Mouse (Mus musculus) layer of hippocampus, adult 8-10 months (tissue): ENCODE results near the gene Hoxa9. TPM values are rescaled to one million over a fixed set of nuclear protein-coding genes. Genes with fewer than 3 reads are reported as not detected.

ENCODE experiments used
- DNase-seq, 2 experiments: peaks; one replicate each; pipeline ENCODE4 v3.0.0; 2022; ENCODE audit warnings: low spot score in 2 of 2
- total RNA-seq, 4 experiments: library from RNA; stranded (reverse); gene quantifications; 2 replicates each; pipeline ENCODE4 v1.2.4; 2022

Gene Hoxa9
- total RNA-seq, 4 experiments from 2014 or later, result not detected

DNA sequence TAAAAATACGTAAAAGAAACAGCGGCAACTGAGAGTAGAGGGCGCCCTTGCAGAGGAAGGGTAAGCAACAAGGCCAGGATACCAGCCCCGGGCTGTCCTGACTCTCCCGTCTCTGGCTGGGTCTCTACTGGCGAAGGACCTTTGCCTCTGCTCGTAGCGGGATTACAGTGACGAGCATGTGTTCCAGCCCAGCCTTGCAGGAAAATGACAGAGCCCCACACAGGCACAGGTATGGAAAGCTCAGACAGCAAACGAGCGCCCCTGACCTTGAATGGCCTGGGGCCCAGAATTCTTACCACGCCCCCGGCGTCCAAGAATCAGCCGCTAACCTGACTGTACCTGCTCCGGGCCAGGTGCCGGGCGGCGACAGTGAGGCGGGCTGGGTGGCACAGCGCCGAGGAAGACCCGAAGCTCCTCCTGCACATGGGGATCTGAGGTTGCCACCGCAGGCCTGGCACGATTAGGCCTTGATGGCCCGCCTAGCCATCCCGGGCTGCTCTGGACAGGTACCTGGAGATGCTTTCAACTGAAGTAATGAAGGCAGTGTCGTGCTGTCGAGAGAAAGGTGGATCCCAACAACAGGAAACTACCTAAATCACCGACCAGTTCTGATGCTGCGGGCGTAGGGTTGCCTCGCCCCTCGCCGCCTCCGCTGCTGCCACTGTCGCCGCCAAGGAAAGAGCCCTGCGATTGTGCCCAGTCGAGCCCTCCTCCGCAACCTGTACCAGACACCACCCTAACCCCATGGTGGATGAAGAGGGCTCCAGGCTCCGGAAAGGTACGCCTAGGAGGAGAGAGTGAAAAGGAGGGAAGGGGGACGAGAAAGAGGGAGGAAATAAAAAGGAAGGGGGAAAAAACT, 1.1 kb downstream of the Hoxa9 start:
- DNase-seq, result no peak

DNA sequence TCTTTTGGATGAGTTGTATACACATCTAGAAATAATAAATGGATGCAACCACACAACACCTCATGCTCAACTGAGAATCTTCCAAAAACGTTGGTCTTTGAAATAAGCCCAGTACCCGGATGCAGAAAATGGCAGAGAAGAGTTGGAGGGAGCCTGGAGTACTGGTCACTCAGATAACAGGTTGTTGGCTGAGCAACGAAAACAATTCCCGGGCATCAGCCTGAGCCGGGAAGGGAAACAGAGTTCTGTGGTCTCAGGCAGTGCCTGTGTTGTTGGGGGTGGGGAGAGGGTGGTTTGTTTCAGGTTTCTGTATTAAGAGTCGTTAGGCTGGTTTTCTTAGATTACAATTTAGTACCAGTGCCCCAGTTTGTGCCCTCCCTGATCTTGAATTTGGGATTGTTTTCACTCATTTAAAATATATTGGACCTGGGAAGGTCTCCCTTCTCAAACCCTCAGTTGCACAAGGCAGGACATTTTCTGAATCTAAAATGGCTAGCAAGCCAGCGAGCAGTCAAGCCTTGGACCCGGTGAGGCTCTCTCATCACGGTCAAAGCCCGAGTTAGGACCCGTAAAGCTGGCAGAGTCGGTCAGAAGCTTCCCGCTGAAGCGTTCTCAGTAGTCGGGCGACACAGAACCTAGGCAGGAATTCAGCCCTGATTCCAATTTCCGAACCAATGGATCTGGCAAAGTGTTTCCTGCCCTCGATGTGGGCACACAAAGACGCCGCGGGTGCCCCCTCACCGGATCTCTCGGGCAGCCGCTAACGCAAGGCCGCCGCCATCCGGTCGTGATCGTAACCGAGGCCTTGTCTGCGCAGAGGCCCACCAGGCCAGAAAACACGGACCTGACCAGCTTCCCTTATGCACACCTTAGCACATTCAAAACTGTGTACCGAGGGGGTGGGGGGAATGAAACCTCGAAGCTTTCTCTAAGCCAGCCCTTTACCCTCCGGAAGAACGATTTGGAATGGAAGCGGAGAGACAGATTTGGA, 2.1 kb downstream of the Hoxa9 start:
- no peak for DNase-seq

DNA sequence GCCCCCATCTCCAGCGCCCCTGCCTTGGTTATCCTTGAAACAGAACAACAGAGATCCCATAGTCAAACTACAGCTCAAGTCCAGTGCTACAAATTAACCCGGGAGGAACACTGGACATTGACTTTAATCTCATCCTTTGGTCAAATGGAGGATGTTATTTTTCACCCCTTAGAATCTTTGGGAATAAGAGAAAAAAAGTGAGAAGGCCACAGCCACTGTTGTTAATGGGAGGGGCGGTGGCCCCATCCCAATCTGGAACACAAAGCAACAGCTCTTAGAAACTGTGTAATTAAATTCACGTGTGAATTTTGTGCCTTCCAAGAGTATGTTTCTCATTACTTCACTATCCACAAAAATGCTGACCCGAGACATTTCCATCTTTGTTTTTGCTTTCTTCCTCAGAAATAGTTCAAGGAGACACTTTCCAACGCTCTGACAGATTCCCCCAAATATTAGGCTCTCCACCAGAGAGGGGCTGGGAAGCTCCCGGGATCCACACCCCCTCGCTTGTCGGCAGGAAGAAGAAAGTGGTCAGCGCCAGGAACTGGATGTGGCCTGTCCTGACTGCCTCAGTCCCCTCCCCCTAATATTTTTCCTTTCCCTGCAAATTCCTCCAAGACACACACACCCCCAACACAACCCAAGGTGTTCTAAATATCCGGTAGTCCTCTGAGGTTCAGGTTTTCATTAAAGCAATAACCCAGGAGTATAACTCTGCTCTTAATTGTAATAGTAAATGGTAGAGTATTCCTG, 3.2 kb downstream of the Hoxa9 start:
- DNase-seq, result no peak

DNA sequence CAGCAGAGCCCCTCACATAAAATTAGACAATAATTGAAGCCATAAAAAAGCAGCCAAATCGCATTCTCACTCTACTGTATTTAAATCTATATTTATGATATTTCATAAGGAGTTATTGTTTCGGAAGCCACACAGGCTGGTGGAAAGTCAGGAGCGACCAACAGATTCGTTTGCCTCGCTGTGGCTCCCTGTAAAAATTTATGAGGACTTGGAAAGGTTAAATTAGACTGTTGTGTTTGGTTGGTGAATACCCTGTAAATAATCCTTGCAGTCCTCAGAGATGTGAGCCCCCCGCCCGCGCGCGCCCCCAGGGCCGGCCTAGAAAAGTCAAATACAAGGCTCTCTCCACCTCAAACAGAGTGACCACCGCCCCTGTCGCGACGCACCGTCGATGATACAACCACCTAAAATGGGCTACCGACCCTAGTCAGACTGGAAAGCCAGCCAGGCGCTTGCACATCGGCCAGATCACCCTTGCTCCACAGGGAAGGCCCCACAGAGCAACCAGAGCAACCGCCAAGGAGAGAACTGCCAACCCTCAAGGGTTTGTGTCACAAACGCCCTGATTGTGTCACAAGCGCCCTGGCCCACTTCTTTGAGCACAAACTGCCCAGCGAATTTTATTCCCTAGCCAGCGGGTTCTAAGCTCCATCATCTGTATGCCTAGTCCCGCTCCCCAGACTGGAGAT, 4.2 kb downstream of the Hoxa9 start:
- no peak for DNase-seq

DNA sequence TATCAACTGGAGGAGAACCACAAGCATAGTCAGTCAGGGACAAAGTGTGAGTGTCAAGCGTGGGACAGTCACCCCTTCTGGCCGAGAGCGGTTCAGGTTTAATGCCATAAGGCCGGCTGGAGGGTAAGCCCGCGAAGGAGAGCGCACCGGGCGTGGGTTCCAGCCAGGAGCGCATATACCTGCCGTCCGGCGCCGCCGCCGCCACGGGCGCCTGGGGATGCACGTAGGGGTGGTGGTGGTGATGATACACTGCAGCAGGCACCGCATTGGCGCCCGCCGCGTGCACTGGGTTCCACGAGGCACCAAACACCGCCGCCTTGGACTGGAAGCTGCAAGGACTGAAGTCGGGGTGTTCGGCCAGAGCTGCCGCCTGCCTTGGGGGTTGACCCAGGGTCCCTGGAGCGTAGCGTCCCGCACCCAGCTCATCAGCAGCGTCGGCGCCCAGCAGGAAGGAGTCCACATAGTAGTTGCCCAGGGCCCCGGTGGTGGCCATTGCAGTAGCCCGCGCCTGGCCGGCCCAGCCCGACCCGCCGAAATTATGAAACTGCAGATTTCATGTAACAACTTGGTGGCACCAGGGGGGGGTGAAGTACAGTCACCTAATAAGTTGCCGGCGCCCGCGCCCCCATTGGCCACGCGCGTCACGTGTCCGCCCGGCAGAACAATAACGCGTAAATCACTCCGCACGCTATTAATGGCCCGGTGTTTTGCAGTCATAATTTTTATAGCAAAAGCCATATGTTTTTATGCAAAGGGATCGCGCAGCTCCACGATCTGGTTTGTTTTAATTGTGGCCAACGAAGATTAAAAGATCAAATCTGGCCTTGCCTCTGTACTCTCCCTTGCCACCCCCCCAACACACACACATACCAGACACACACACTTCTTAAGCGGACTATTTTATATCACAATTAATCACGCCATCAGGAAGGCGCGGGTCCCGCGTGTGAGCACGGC, 5.0 kb downstream of the Hoxa9 start:
- DNase-seq, result no peak

DNA sequence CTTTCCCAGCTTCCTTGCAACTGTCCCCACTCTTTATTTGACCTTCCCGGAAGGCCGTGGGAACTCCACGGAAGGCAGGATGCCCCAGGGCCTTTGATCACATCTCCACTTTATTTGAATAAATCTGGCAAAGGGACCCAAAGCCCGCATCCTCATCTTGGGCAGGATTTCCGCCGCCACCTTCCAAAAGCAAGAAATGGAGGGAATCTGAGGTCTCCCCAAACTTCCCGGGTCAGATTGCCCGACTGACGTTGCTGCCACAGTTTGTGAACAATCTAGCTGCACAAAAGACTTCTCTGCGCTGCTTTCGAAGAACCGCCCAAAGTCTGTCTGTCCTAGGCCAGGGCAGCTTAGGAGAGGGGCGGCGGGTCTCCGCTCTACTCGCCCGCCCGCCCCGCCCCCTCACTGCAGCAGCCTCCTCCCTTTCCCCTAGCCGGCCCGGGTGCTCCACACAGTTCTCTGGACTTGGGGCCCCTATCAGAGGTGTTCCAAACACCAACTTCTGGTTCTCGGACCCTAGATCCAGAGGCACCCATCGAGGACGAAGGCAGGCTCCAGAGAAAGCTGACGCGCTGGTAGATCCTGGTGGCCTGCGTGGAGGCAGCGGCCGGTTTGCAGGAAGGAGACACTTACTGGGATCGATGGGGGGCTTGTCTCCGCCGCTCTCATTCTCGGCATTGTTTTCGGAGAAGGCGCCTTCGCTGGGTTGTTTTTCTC, 5.8 kb downstream of the Hoxa9 start:
- DNase-seq, result no peak

DNA sequence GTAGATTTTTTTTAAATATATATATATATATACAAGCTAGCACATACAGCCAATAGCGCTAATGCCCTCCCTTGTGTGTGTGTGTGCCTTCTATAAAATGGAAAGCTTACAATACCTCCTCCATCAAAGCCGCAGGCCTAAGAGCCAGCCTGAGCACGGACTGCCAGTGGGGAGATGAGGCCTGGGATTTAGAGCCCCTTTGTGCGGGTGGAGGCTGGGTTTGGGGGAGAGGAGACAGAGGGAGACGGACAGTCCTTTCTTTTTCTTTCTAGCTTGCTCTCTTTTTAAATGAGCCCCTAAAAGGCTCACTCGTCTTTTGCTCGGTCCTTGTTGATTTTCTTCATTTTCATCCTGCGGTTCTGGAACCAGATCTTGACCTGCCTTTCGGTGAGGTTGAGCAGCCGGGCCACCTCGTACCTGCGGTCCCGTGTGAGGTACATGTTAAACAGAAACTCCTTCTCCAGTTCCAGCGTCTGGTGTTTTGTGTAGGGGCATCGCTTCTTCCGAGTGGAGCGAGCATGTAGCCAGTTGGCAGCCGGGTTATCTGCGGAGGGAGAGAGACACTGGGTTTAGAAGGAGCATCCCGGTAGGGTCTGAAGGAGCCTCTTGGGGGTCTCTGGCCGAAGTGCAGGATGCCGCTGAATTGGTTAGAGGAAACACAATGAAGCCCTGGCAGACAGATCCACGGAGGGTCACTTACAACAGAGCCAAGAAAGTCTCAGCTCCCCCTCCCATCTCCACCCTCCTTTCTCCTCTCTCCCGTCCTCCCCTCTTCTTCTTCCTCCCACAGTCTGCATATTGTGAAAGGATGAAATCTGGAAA, 6.7 kb downstream of the Hoxa9 start:
- no peak for DNase-seq

DNA sequence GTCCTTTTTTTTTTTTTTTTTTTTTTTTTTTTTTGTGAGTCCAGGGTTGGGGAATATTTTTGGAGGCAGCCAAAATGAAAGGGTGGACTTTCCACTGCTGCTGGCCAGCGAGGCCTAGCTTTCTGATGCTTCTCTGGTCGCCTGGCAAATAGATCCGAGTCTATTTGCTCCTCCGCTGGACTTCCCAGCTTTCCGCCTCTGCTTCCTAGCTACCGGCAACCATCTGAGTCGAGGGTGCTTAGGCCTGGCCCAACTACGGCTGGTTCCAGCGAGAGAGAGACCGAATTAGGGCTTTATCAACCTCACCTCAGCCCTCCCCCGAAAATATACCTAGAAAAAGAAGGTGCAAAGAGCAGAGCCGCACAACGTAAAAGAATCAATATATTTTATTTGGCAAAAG, 8.2 kb downstream of the Hoxa9 start:
- no peak for DNase-seq

DNA sequence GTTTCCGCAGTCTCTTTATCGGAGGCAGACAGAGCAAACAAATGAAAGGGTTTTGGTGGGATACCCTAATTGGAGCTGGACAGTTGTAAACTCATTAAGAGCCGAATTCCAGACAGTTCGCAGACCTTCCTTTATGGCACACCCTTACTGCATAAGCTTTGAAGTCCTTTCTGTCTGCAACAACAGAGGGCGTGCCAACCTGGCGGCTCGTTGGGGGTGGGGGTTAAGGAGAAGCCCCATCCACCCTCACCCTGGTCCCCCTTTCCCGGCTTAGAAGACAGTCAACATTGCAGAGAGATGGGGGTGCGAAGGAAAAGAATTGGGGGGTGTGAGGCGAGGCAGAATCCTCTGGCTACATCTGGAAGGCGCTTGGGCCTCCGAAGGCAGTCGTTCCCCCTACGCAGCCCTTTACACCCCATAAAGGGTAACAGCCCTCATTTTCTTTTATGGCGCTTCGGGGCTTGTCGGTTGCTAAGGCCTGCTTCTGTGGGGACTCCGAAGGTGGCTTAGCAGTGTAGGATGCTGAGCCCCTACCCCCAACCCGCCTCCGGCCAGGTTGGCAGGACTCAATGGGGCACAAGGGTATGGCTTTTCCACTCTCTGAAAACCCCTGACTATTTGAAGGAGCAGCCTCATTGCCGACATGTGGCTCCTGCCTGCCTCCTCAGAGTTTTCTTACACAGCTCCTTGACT, 8.8 kb downstream of the Hoxa9 start:
- no peak for DNase-seq

DNA sequence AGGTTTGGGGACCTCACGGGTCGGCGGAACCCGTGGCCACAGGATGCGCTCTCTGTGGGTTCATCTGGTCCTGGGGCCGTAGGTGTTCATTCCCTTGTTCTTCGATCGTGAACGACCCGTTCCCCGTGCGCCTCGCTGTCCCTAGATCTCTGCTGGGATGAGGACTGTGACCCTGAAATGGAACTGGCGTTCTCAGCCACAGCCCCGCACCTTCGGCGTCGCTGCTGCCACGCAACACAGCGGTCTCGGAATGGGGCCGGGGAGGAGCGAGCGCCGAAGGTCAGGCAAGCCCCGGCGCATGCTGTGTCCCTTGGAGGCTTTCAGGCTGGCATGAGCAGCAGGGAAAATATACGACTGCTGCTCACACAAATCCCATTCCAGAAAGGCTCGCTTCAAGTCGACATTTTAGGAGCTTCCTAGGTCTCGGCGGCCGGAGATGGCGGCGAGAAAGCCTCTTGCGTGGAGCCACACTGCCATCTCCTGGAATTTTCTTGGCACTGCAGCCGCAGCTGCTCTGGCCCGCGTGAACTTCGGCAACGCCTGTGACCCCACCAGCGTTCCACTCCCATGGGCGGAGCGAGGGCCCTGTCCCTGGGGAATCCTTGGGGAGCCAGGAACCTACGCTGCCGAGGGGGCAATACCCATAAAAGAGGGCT, 9.4 kb downstream of the Hoxa9 start, which contains the start of gene Hoxa7:
TSS of gene Hoxa7 (minus strand) at position 518 of the 656 bp plus-strand sequence.
- peak; percentile 64 to 87 for DNase-seq

DNA sequence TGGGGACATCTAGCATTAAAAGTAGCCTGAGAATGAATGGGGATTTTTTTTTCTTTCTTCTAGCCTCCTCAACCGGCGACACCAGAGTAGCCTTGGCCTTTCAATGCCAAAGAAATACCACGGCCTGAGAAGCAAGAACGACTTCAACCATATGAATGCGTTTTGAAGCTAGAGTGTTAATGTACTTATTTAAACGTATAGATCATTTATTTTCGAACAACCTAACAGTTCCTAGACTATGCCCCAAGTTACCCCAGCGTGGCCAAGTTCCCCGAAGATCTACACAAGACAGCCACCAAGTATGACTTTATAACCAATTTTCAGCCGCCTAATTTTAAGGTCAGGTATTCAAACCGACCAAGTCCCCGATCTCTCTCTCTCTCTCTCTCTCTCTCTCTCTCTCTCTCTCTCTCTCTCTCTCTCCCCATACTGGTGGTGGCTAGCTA, 10.0 kb downstream of the Hoxa9 start:
- DNase-seq, result no peak

DNA sequence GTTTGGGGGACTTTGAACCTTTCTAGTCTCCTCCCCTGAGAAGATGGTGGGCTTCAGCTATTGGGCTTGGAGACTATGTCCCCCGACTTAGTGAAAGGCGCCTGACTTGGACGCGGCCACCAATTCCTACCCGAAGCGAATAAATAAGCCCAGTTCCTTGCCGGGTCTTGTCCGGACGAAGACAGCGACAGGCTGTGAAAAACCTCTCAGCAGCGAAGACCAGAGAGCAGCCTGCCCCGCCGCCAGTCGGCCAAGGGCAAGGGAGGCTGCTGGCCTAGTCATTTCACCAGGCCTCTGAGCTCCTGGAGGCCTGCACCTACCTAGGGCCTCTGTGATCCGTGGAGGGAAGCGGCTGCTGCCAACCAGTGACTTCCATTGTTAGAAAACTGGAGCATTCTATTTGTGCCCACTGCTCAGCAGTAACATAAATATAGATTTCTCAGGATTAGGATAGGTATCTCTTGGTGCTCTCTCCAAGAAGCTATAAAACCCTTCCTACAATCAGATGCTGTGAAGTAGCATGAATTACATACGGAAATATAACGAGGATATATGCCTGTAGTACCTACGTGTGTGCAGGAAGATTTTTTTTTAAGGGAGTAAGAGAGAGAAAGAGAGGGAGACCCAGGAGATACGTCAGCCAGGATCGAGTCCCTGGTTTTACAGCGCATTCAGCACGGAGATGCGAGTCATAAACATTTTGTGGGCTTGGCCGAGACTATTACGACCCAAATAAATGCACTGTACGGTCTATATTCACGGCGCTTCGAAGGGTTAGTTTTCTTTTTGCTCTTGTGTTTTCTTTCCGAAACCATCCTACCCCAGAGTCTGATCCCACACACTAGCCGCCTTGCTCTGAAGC, 10.7 kb downstream of the Hoxa9 start:
- DNase-seq, result no peak

DNA sequence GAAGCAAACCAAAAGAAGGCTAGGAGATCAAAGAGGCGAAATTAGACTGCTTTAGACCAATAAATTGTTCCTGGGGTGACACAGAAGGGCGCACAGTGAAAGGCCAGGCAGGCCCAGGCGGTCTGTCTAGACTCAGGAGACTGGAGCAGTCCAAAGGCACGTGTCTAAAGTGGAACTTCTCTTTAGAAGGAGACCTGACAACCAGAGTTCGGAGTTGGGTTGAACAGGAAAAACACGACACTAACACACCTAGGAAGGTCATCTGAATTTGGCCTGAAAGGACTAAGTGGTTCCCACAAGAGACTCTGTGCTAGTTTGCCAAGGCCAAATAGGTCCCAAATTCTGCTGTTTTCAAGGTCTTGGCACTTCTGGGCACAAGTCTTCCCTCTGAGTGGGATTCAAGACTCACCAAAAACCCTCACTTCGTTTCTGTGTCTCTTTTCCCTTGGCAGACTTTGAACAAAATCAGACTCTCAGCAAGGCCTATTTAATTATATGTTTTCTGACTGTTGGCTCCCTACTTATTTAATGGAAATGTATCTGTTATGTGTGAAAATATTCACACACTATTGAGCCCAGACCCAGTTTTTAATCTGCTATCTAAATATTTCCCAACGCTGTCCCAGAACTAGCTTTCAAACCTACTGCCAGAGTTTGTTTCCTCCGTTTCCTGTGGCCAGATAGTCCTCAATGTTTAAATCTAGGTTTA, 11.5 kb downstream of the Hoxa9 start:
- DNase-seq, result no peak

DNA sequence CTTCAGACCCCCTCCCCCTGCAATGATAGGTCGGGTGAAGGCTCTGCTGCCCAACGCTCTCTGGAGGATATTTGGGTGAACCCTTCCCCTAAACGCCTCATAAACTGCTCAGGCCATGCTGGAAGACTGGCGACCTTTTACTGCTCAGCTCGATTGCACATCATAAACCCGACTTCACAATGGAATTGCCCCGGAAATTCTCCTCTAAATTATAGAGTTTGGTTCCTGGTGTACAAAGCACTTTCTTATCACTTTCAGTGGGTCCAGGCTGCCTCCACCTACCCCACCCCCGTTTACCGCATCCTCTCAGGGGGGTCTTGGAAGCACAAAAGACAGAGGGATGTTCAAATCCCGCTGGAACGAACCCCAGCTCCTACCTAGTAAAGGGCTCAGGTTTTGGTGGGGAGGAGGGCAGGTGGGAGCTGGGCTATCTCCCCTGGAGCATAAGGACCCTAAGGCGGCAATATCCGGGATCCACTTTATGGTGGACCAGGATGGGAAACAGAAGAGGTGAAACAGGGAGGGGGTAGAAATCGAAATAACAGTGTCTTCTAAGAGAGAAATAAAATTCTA, 12.2 kb downstream of the Hoxa9 start:
- no peak for DNase-seq
